Mouse (Mus musculus) liver, postnatal 0 days (tissue): ENCODE results near the gene Zkscan3.

Source experiments
- CTCF ChIP-seq: sonication (generic); IDR thresholded peaks from 2 replicates; pipeline ENCODE4 v1.5.1; 2016; ENCODE audit warnings: antibody characterized with exemption, low read depth
- EP300 ChIP-seq: IDR thresholded peaks from 2 replicates; pipeline ENCODE4 v1.6.1; 2016; ENCODE audit warnings: antibody characterized with exemption, low read depth, mild to moderate bottlenecking

GRCm38 (mm10) chr13:21377773-21378172 is 24.8 kb downstream of the Zkscan3 start:
- no peak for TF ChIP-seq CTCF
- no peak for TF ChIP-seq EP300
